Mouse (Mus musculus) lung, postnatal 0 days (tissue): Measurements from ENCODE around the gene Wdtc1.

Source experiments
- CTCF ChIP-seq: IDR thresholded peaks from 2 replicates; pipeline ENCODE4 v1.5.1; 2016; ENCODE audit warnings: antibody characterized with exemption, mild to moderate bottlenecking
- EP300 ChIP-seq: IDR thresholded peaks from 2 replicates; pipeline ENCODE4 v1.6.1; 2016; ENCODE audit warnings: antibody characterized with exemption, mild to moderate bottlenecking, control low read depth

DNA sequence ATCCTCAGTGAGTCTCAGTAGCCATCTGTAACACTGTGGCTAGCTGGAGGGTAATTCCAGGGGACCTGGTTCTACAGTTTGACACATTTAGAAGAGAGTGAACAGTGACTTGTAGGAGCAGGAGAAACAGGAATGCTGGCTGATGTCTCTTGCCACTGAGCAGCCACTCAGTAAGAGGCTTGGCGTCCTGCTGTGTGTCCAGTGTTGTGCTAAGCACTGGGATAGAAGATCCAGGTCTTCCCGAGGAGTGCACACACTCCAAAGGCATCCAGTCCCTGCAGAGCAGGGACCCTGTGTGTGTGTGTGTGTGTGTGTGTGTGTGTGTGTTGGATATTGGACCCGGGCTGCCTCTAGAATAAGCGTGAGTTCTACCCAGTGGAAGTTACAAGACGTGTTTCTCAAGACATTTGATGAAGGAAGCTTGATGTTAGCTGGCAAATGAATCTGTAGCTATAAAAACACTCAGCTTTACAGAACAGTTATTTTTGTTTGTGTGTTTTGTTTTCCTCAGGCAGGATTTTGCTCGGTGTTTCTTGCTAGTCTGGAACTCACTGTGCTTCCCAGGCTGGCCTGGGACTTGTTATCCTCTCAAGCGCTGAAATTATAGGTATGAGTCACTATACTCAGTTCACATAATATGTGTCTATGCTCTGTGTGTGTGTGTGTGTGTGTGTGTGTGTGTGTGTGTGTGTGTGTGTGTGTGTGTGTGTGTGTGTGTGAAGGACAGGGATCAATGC, 32.9 kb upstream of the Wdtc1 start:
- no peak for TF ChIP-seq CTCF
- TF ChIP-seq EP300 = no peak
